Mouse (Mus musculus) embryonic facial prominence, embryonic 14.5 days (tissue): ENCODE data around the gene Ttyh3. TPM values are rescaled to one million over a fixed set of nuclear protein-coding genes. Genes with fewer than 3 reads are reported as not detected.

Source experiments
- ATAC-seq: fragments of 200-750 bp; cut with Nextera tagmentation; 2 replicates; pipeline ENCODE4 v1.8.0; 2017; ENCODE audit warnings: low read depth, moderate number of reproducible peaks, moderate TSS enrichment
- DNase-seq: peaks from one replicate; pipeline ENCODE4 v3.0.0-alpha.2; 2015; ENCODE audit warnings: low spot score
- H3K27ac ChIP-seq: fragments of 300-500 bp; sonication (generic); replicated peaks from 2 replicates; pipeline ENCODE4 v1.5.1; 2014; ENCODE audit warnings: low read depth, mild to moderate bottlenecking, low read length, moderate library complexity
- H3K27me3 ChIP-seq: fragments of 300-500 bp; sonication (generic); replicated peaks from 2 replicates; pipeline ENCODE4 v1.6.1; 2014; ENCODE audit warnings: low read length; ENCODE audit not compliant: control insufficient read depth, insufficient read depth
- H3K36me3 ChIP-seq: fragments of 300-500 bp; sonication (generic); 2 replicates; pipeline ENCODE4 v1.6.1; 2014; ENCODE audit warnings: low read length, mixed read lengths; ENCODE audit not compliant: control insufficient read depth, insufficient read depth
- H3K4me1 ChIP-seq: fragments of 300-500 bp; sonication (generic); 2 replicates; pipeline ENCODE4 v1.6.1; 2014; ENCODE audit warnings: antibody characterized with exemption, low read length; ENCODE audit not compliant: control insufficient read depth, insufficient read depth
- H3K4me2 ChIP-seq: fragments of 300-500 bp; sonication (generic); 2 replicates; pipeline ENCODE4 v1.6.1; 2014; ENCODE audit warnings: low read depth, mild to moderate bottlenecking, low read length, moderate library complexity, mixed read lengths
- H3K4me3 ChIP-seq: fragments of 300-500 bp; sonication (generic); 2 replicates; pipeline ENCODE4 v1.5.1; 2014; ENCODE audit warnings: low read depth, mild to moderate bottlenecking, low read length
- H3K9ac ChIP-seq: fragments of 300-500 bp; sonication (generic); 2 replicates; pipeline ENCODE4 v1.6.1; 2014; ENCODE audit warnings: low read depth, mild to moderate bottlenecking, low read length, moderate library complexity, mixed read lengths
- H3K9me3 ChIP-seq: fragments of 300-500 bp; sonication (generic); 2 replicates; pipeline ENCODE4 v1.6.1; 2016; ENCODE audit warnings: low read length; ENCODE audit not compliant: control insufficient read depth
- WGBS: fragments of 180-500 bp; shearing (Covaris S2); extraction: QIAGEN DNeasy Blood & Tissue Kit; methylation state at CpG from one replicate; pipeline ENCODE4 v1.1.7; 2014; 5-methylcytosine and 5-hydroxymethylcytosine counted together
- polyA plus RNA-seq: library from polyadenylated mRNA; unstranded; fragments of >200 nt; fragmentation: Nextera tagmentation; extraction: Ambion mirVana; gene quantifications from 2 replicates; pipeline ENCODE4 v1.2.1, GENCODE M21; 2014

Ttyh3 gene
- polyA plus RNA-seq, 1 experiment from 2014 or later, result 47.5 TPM

GRCm38 (mm10) chr5:140647821-140648518, 861 bp downstream of the Ttyh3 start:
- ATAC-seq (peak; percentile 30), DNase-seq (peak; percentile 81)
- peak overlapping the region; percentile 85 for H3K27ac ChIP-seq
- peak overlapping the region; percentile 91 for H3K4me2 ChIP-seq
- peaks cover 21% of the 10 kb centered on the region for H3K36me3 ChIP-seq
- H3K27me3 ChIP-seq, result no peaks in the 10 kb centered on the region
- 0% methylated on average over 12 of the region's 13 CpGs for WGBS
- H3K4me3 ChIP-seq, result peak overlapping the region; percentile 90
- H3K9ac ChIP-seq, result peak overlapping the region; percentile 98
- no peaks in the 10 kb centered on the region for H3K9me3 ChIP-seq
- H3K4me1 ChIP-seq, result peaks cover 24% of the 10 kb centered on the region

- Histone ChIP-seq H3K4me2 (peak overlapping the region; percentile 91), H3K9ac (peak overlapping the region; percentile 98), H3K36me3 (peaks cover 21% of the 10 kb centered on the region), H3K4me3 (peak overlapping the region; percentile 90), H3K9me3 (no peaks in the 10 kb centered on the region), H3K27ac (peak overlapping the region; percentile 85), H3K27me3 (no peaks in the 10 kb centered on the region), H3K4me1 (peaks cover 30% of the 10 kb centered on the region)
- WGBS, result 47% methylated on average over 12 of the region's 13 CpGs
- ATAC-seq (no peak), DNase-seq (no peak)
Observed at GRCm38 (mm10) chr5:140647031-140647760, 1.6 kb downstream of the Ttyh3 start.

GRCm38 (mm10) chr5:140646171-140646570, 2.7 kb downstream of the Ttyh3 start:
- 76% methylated on average over 6 of the region's 6 CpGs for WGBS
- Histone ChIP-seq H3K27ac (no peak overlapping the region), H3K27me3 (no peaks in the 10 kb centered on the region), H3K4me1 (peaks cover 39% of the 10 kb centered on the region), H3K4me2 (peak overlapping the region; percentile 91), H3K9me3 (no peaks in the 10 kb centered on the region), H3K36me3 (peaks cover 21% of the 10 kb centered on the region), H3K4me3 (peak overlapping the region; percentile 90), H3K9ac (0 out of 2 replicates have a peak overlapping the region, but pooled peaks have one; percentile 98)
- ATAC-seq (no peak), DNase-seq (no peak)

- no peak overlapping the region for H3K4me2 ChIP-seq
- ATAC-seq (no peak), DNase-seq (no peak)
- 86% methylated on average over 4 of the region's 4 CpGs for WGBS
- H3K9ac ChIP-seq, result no peak overlapping the region
- no peak overlapping the region for H3K27ac ChIP-seq
- no peaks in the 10 kb centered on the region for H3K9me3 ChIP-seq
- peaks cover 28% of the 10 kb centered on the region for H3K36me3 ChIP-seq
- H3K4me3 ChIP-seq, result no peak overlapping the region
- no peaks in the 10 kb centered on the region for H3K27me3 ChIP-seq
- H3K4me1 ChIP-seq, result peaks cover 46% of the 10 kb centered on the region
Observed at GRCm38 (mm10) chr5:140645454-140645853, 3.4 kb downstream of the Ttyh3 start.

GRCm38 (mm10) chr5:140644702-140645201, 4.1 kb downstream of the Ttyh3 start:
- H3K4me2 ChIP-seq, result no peak overlapping the region
- 74% methylated on average over 15 of the region's 15 CpGs for WGBS
- H3K27me3 ChIP-seq, result no peaks in the 10 kb centered on the region
- peaks cover 35% of the 10 kb centered on the region for H3K36me3 ChIP-seq
- no peak overlapping the region for H3K9ac ChIP-seq
- no peak overlapping the region for H3K27ac ChIP-seq
- peak; percentile 26 for DNase-seq
- ATAC-seq, result no peak
- peaks cover 46% of the 10 kb centered on the region for H3K4me1 ChIP-seq
- H3K9me3 ChIP-seq, result no peaks in the 10 kb centered on the region
- H3K4me3 ChIP-seq, result no peak overlapping the region

- 91% methylated on average over 6 of the region's 6 CpGs for WGBS
- Histone ChIP-seq H3K9ac (no peak overlapping the region), H3K36me3 (peaks cover 36% of the 10 kb centered on the region), H3K4me3 (no peak overlapping the region), H3K27me3 (no peaks in the 10 kb centered on the region), H3K27ac (no peak overlapping the region), H3K4me2 (no peak overlapping the region), H3K9me3 (no peaks in the 10 kb centered on the region), H3K4me1 (peaks cover 43% of the 10 kb centered on the region)
- ATAC-seq (no peak), DNase-seq (no peak)
Observed at GRCm38 (mm10) chr5:140644263-140644662, 4.6 kb downstream of the Ttyh3 start.

- DNase-seq (no peak), ATAC-seq (no peak)
- 0 out of 2 replicates have a peak overlapping the region, but pooled peaks have one; percentile 28 for H3K9ac ChIP-seq
- H3K27ac ChIP-seq, result peak overlapping the region; percentile 87
- H3K4me2 ChIP-seq, result peak overlapping the region; percentile 46
- H3K4me1 ChIP-seq, result peaks cover 36% of the 10 kb centered on the region
- WGBS, result 52% methylated on average over 3 of the region's 3 CpGs
- H3K36me3 ChIP-seq, result peaks cover 56% of the 10 kb centered on the region
- no peak overlapping the region; the same call in 1 of the 2 replicates for H3K4me3 ChIP-seq
- no peaks in the 10 kb centered on the region for H3K9me3 ChIP-seq
- H3K27me3 ChIP-seq, result no peaks in the 10 kb centered on the region
Observed at GRCm38 (mm10) chr5:140642076-140642475, 6.8 kb downstream of the Ttyh3 start.

- peak; percentile 81 for ATAC-seq
- Histone ChIP-seq H3K4me2 (peak overlapping the region; percentile 46), H3K9ac (peak overlapping the region; percentile 31; the same call in 1 of the 2 replicates), H3K36me3 (peaks cover 60% of the 10 kb centered on the region), H3K4me1 (peaks cover 29% of the 10 kb centered on the region), H3K27me3 (no peaks in the 10 kb centered on the region), H3K27ac (peak overlapping the region; percentile 87), H3K9me3 (no peaks in the 10 kb centered on the region), H3K4me3 (no peak overlapping the region; the same call in 1 of the 2 replicates)
- WGBS, result 13% methylated on average over 8 of the region's 10 CpGs
- peak; percentile 94 for DNase-seq
Observed at GRCm38 (mm10) chr5:140641254-140641928, 7.4 kb downstream of the Ttyh3 start.
